Mouse (Mus musculus) stomach, postnatal 0 days (tissue): ENCODE measurements around the gene Klhdc7b. TPM values are rescaled to one million over a fixed set of nuclear protein-coding genes. Genes with fewer than 3 reads are reported as not detected.

ENCODE experiments used
- ATAC-seq: fragments of 200-750 bp; cut with Nextera tagmentation; 2 replicates; pipeline ENCODE4 v1.8.0; 2017; ENCODE audit not compliant: low FRiP score, low TSS enrichment
- DNase-seq: peaks from one replicate; pipeline ENCODE4 v3.0.0-alpha.2; 2016; ENCODE audit warnings: low spot score
- H3K27ac ChIP-seq: fragments of 300-500 bp; sonication (generic); replicated peaks from 2 replicates; pipeline ENCODE4 v1.5.1; 2014; ENCODE audit warnings: mild to moderate bottlenecking, control low read depth
- H3K27me3 ChIP-seq: fragments of 300-500 bp; sonication (generic); 2 replicates; pipeline ENCODE4 v1.6.1; 2014; ENCODE audit warnings: low read length; ENCODE audit not compliant: control insufficient read depth, insufficient read depth
- H3K36me3 ChIP-seq: fragments of 300-500 bp; sonication (generic); 2 replicates; pipeline ENCODE4 v1.6.1; 2014; ENCODE audit warnings: low read length, mixed read lengths; ENCODE audit not compliant: control insufficient read depth, insufficient read depth
- H3K4me1 ChIP-seq: fragments of 300-500 bp; sonication (generic); replicated peaks from 2 replicates; pipeline ENCODE4 v1.6.1; 2014; ENCODE audit warnings: antibody characterized with exemption; ENCODE audit not compliant: control insufficient read depth, insufficient read depth
- H3K4me2 ChIP-seq: fragments of 300-500 bp; sonication (generic); replicated peaks from 2 replicates; pipeline ENCODE4 v1.6.1; 2014; ENCODE audit warnings: low read depth, mild to moderate bottlenecking, control low read depth, moderate library complexity
- H3K4me3 ChIP-seq: fragments of 300-500 bp; sonication (generic); 2 replicates; pipeline ENCODE4 v1.5.1; 2014; ENCODE audit warnings: low read depth, low read length, control low read depth
- H3K9ac ChIP-seq: fragments of 300-500 bp; sonication (generic); 2 replicates; pipeline ENCODE4 v1.6.1; 2014; ENCODE audit warnings: mild to moderate bottlenecking, low read length, control low read depth, mixed read lengths
- H3K9me3 ChIP-seq: fragments of 300-500 bp; sonication (generic); 2 replicates; pipeline ENCODE4 v1.6.1; 2016; ENCODE audit warnings: low read length; ENCODE audit not compliant: control insufficient read depth
- CTCF ChIP-seq: IDR thresholded peaks from 2 replicates; pipeline ENCODE4 v1.5.1; 2016; ENCODE audit warnings: antibody characterized with exemption, low read depth, mild to moderate bottlenecking, moderate library complexity
- EP300 ChIP-seq: optimal IDR thresholded peaks from 2 replicates; pipeline ENCODE3; 2016; ENCODE audit warnings: antibody characterized with exemption
- WGBS: fragments of 180-500 bp; shearing (Covaris S2); extraction: QIAGEN DNeasy Blood & Tissue Kit; methylation state at CpG from one replicate; pipeline ENCODE4 v1.1.7; 2014; 5-methylcytosine and 5-hydroxymethylcytosine counted together
- polyA plus RNA-seq: library from polyadenylated mRNA; unstranded; fragments of >200 nt; fragmentation: Nextera tagmentation; extraction: Ambion mirVana; gene quantifications from 2 replicates; pipeline ENCODE4 v1.2.1, GENCODE M21; 2015

The Klhdc7b gene
- polyA plus RNA-seq, 1 experiment from 2014 or later, result not detected

- Histone ChIP-seq H3K9ac (no peak overlapping the region), H3K9me3 (peaks cover 3% of the 10 kb centered on the region; the same call in 1 of the 2 replicates), H3K27me3 (no peaks in the 10 kb centered on the region), H3K4me2 (no peak overlapping the region), H3K4me1 (no peaks in the 10 kb centered on the region), H3K36me3 (no peaks in the 10 kb centered on the region), H3K27ac (no peak overlapping the region), H3K4me3 (no peak overlapping the region)
- ATAC-seq (no peak), DNase-seq (no peak)
- TF ChIP-seq CTCF (no peak), EP300 (no peak)
- 78% methylated on average over 10 of the region's 10 CpGs for WGBS
These were observed 20.3 kb downstream of the Klhdc7b start for GRCm38 (mm10) chr15:89404831-89405623.

- Histone ChIP-seq H3K4me2 (no peak overlapping the region), H3K9me3 (peaks cover 3% of the 10 kb centered on the region; the same call in 1 of the 2 replicates), H3K36me3 (no peaks in the 10 kb centered on the region), H3K27ac (no peak overlapping the region), H3K4me1 (no peaks in the 10 kb centered on the region), H3K27me3 (no peaks in the 10 kb centered on the region), H3K4me3 (no peak overlapping the region), H3K9ac (no peak overlapping the region)
- DNase-seq, result no peak
- TF ChIP-seq EP300, result no peak
- ATAC-seq, result no peak
These were observed 22.0 kb downstream of the Klhdc7b start for GRCm38 (mm10) chr15:89406691-89407090.

- DNase-seq, result no peak
- no peak within 1 kb of the TSS for H3K4me2 ChIP-seq
- H3K4me3 ChIP-seq, result no peak within 1 kb of the TSS
- H3K9me3 ChIP-seq, result peaks cover 3% of the 10 kb centered on the region; the same call in 1 of the 2 replicates
- H3K4me1 ChIP-seq, result no peaks in the 10 kb centered on the region
- H3K9ac ChIP-seq, result no peak within 1 kb of the TSS
- no peak within 1 kb of the TSS for H3K27ac ChIP-seq
- no peaks in the 10 kb centered on the region for H3K36me3 ChIP-seq
- 0 out of 2 replicates have a peak, but pooled peaks have one; percentile 21 for ATAC-seq
- TF ChIP-seq EP300 (no peak), CTCF (no peak)
- no peaks in the 10 kb centered on the region for H3K27me3 ChIP-seq
- 80% methylated on average over 24 of the region's 24 CpGs for WGBS
These were observed 25.4 kb downstream of the Klhdc7b start, which contains the start of gene Syce3 for GRCm38 (mm10) chr15:89410118-89410517. Gene Syce3 (minus strand): TSS chr15:89410503.

DNA sequence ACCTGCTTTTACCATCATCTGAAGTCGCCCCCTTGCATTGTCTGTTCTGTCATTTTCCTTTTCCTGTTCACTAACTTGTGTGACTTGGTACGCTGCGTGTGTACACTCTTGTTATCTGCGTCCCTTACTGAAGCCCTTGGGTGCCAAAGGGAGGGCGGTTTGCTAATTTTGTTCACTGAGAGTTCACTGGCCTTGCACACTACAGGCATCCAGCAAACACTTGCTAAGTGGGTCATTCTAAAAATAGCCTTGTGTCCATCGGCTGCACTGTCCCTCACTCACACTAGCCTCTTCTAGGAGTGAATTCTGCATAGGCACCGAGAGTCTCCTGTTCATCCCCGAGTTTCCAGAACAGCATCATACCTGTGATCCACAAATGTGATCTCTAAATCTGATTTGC lies 30.6 kb downstream of the Klhdc7b start:
- no peak for ATAC-seq
- WGBS, result 82% methylated on average over 8 of the region's 8 CpGs

DNA sequence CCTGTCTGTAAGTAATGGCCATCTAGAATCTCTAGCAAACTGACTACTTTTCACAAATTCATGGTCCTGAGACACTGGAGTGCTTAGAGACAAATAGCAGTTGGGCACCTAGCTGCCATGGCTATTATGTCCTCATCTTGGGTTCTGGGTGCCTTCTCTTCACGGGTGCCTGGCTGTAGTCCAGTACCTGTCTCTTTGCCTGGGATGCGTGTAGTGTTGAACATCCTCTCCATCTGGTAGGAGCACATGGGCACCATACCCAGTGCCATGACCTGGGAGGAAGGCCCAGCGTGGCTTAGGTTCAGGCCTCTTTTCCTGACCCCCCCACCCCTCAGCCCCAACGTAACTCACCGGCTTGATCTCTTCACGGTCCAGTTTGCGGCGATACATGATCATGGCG lies 37.2 kb downstream of the Klhdc7b start:
- Histone ChIP-seq H3K4me2 (no peak overlapping the region), H3K27me3 (no peaks in the 10 kb centered on the region), H3K9ac (no peak overlapping the region), H3K9me3 (no peaks in the 10 kb centered on the region), H3K4me3 (no peak overlapping the region), H3K36me3 (peaks cover 2% of the 10 kb centered on the region; the same call in 1 of the 2 replicates), H3K4me1 (no peaks in the 10 kb centered on the region), H3K27ac (no peak overlapping the region)
- 94% methylated on average over 9 of the region's 9 CpGs for WGBS
- ATAC-seq (no peak), DNase-seq (no peak)
- no peak for TF ChIP-seq EP300
- TF ChIP-seq CTCF, result no peak

More for the DNA sequence above, 30.6 kb downstream of the Klhdc7b start:
- H3K9ac ChIP-seq, result no peak overlapping the region
- no peak for TF ChIP-seq EP300
- TF ChIP-seq CTCF, result no peak
- no peaks in the 10 kb centered on the region for H3K27me3 ChIP-seq
- H3K4me3 ChIP-seq, result no peak overlapping the region
- no peaks in the 10 kb centered on the region for H3K4me1 ChIP-seq
- DNase-seq, result no peak
- peaks cover 2% of the 10 kb centered on the region; the same call in 1 of the 2 replicates for H3K36me3 ChIP-seq
- H3K27ac ChIP-seq, result no peak overlapping the region
- no peak overlapping the region for H3K4me2 ChIP-seq
- H3K9me3 ChIP-seq, result no peaks in the 10 kb centered on the region

GRCm38 (mm10) chr15:89424621-89425020 lies 39.9 kb downstream of the Klhdc7b start:
- Histone ChIP-seq H3K4me3 (no peak overlapping the region), H3K27me3 (no peaks in the 10 kb centered on the region), H3K36me3 (no peaks in the 10 kb centered on the region), H3K27ac (no peak overlapping the region), H3K4me2 (no peak overlapping the region), H3K4me1 (no peaks in the 10 kb centered on the region), H3K9me3 (no peaks in the 10 kb centered on the region), H3K9ac (no peak overlapping the region)
- DNase-seq (no peak), ATAC-seq (no peak)
- 83% methylated on average over 8 of the region's 8 CpGs for WGBS
- TF ChIP-seq CTCF (no peak), EP300 (no peak)
